Mouse (Mus musculus): ENCODE data around the gene Ssbp1.
A peak's percentile ranks its signal among the peaks of the same experiment; 100 is the strongest.

Ssbp1 gene

DNA sequence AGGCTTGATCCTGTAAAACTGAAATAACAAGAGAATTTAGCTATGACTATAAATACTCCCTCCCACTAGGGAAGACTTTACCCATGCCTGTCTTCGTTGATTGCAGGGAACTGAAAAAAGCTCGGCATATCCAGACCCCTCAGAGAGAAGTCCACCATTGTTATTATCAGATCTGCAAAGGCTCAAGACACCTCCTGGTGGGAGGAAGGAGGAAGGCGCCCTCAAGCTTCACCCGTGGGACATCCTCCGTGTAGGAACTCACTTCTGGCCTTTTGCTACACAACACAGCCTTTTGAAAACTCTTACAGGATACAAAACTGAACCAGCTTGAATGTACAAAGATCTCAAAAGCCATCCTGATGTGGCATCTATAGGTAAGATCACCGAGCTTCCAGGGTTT lies 5.4 kb upstream of the Ssbp1 start:
- no peak for DNase-seq

DNA sequence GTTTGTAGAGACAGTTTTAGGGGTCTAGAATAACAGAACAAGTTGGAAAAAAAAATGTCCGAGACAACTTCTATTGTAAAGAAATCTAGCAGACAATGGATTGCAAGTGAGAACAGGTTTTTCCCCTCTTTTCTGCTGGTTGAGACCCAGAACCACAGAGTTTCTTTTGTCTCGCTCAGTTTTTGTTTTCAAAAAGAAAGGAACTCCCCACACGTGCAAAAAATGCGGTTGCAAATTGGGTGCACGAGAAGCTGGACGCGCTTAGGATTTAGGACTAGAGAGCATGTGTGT lies 513 bp downstream of the Ssbp1 start:
- no peak for DNase-seq

DNA sequence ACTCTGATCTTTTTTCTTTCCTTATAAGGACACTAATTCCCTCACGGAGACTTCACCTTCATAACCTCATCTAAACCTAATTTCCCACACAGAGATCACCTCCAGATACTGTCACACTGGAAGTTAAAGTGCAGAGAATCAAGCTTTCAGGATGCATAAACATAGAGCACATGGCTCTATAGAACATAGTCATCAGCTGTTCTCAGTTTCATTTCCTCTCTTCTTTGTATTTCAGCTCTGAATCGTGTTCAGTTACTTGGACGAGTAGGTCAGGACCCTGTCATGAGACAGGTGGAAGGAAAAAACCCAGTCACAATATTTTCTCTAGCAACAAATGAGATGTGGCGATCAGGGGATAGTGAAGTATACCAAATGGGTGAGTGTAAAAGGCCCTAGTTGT lies 5.0 kb downstream of the Ssbp1 start:
- no peak for DNase-seq

DNA sequence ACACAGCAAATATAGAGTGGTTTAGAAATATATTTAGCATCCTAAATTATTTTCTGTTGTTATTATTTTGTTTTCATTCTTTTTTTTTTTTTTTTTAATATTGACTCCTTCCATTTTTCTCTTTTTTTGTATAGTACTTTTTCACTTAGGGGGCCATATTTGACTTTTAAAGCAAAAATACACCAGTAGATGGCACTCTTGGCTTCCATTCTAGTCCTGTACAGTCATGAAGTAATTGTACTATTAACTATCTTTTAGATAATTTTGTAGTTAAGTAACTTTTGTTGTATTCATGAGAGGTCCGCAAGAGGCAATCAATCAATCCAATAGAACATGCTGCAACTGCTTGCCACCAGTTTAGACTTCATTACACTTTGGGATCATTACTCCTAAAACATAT lies 8.6 kb downstream of the Ssbp1 start:
- no peak for DNase-seq

DNA sequence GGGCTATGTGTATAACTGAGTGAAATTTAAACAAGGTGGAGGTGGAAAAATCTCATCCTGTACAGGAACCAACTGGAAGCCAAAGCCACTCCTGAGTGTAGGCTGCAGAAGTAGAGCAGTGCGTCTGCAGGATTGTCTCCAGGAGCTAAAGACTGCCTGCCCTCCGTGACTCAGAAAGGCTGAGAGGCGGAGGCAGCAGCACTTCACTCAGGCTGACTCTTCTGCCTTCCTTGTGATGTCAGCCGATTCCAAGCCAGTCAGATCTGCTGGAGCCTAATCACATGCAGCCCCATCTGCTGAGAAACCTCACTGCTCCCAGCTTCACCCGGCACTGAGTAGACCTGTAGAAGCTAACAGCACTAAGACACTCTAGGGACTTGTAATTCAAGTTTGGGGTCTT lies 11.2 kb downstream of the Ssbp1 start:
- DNase-seq: peak; percentile 34

DNA sequence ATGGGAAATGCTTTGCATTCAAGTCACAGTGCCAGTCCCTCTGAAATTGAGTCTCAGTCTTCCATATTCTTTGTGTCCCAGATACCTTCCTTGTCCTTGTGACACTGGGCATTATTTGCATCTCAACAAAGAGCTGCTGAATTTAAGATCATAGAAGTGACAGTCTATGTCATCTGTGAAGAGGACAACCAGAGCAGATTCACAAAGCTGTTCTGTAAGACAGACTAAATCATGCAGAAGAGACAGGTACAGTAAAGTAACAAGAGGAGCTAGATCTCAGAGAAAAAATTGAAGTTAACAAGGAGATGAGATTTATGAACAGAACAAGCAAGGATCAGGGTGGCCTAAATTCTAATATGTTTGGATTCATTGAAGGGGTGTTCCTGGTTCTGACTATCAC lies 19.8 kb downstream of the Ssbp1 start, which contains the start of gene Tas2r137:
Gene Tas2r137 (plus strand): TSS at position 301 of the 400 bp plus-strand sequence.
- DNase-seq: no peak

DNA sequence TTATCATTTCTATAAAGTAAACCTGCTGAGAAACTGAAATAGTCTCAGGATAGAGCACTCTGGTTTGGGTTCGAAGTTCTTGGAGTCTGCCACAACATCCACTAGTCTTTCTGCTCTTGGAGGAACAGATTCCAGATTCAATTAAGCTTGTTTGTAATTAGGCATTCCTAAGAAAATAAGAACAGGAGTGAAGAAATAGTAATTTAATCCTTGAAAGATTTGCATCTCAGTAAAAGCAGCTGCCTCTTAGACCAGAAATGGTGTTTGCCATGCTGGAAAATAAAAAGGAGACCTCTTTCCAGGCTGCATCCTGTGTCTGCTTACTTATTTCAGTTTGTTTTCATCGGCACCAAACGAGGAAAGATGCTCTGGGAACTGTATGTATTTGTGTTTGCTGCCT lies 22.1 kb downstream of the Ssbp1 start, which contains the start of gene Tas2r108:
Gene Tas2r108 (plus strand): TSS at position 301 of the 400 bp plus-strand sequence.
- DNase-seq: no peak

DNA sequence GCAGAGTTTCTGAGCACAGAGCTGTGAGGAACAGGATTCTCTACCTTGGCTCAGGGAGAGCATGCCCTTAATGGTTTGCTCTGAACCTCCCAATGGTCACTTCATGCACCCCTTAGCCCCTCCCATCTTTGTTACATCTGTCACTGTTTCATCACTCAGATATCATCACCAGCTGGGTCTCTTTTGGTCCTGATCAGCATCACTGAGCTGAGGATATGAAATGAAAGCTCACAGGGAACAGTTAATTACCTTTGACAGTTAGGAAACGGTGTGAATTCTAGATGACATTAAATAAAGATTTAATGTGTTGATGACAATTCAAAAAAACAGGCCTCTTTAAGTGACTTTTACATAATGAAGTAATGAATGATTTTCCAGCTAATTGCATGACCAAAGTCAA lies 48.3 kb downstream of the Ssbp1 start, which contains the start of gene Prss37:
Gene Prss37 (minus strand): TSS at position 101 of the 400 bp plus-strand sequence.
- DNase-seq: no peak

Data from right cerebral cortex, adult 18-20 months (tissue).